Mouse (Mus musculus): ENCODE measurements around the gene Otud1.

The Otud1 gene

GRCm38 (mm10) chr2:19657158-19657874 is at the start of gene Otud1:
Gene Otud1 (plus strand): TSS chr2:19657752.
- WGBS = under 1% methylated on average over 62 of the region's 62 CpGs

DNA sequence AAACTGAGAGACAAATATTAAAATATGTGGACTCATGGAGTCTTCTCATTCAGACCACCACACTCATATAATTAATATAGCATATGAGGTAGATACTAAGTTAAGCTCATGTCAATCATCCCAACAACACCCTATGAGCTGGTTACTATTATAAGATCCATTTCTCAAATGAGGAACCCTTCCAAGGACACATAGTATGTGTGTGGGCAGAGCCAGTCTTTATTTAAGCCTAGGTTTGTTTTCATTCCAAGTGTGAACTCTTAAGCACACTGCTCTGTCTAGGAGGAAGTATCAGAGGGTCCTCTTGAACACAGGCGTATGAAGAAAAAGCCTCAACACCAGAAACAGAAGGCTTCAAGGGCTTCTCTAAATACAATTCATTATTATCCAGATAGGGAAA is 49.7 kb upstream of the Otud1 start:
- 38% methylated on average over 1 of the region's 1 CpGs for WGBS

- WGBS = 40% methylated on average over 3 of the region's 3 CpGs
Measured at GRCm38 (mm10) chr2:19608410-19609073, 49.0 kb upstream of the Otud1 start.

GRCm38 (mm10) chr2:19622041-19622440 is 35.5 kb upstream of the Otud1 start:
- WGBS = 86% methylated on average over 1 of the region's 1 CpGs

- WGBS = 53% methylated on average over 6 of the region's 6 CpGs
Measured at GRCm38 (mm10) chr2:19627044-19627443, 30.5 kb upstream of the Otud1 start.

DNA sequence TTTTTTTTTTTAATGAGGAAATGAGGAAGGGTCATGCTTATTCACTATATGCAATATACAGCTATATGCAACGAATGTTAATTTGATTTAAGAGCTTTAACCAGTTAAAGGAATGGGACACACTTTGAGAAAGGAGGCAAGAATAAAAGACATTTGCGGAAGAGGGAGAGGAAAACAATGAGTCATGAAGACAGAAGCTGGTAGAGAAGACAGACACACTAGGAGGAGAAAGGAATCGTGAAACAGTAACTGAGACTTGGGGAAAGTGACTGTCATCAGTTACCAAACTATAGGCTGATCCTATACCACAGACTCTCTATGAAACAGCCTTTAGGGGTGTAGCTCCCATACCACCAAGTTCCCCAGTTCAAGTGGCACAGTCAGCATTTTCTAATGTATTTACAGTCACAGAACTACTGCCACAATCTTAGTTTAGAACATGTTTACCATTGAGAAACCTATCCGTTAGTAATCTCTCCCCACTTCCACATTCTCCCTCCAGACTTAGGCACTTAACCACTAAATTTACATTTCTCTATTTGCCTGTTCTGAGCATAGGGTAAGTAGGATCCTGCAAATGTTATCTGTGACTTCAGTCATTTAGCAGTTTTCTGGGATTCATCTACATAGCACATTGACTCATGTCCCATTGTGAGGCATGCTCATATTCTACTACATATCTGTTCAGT is 29.5 kb upstream of the Otud1 start:
- 64% methylated on average over 4 of the region's 4 CpGs for WGBS

- 79% methylated on average over 1 of the region's 1 CpGs for WGBS
Measured at GRCm38 (mm10) chr2:19630544-19630943, 27.0 kb upstream of the Otud1 start.

DNA sequence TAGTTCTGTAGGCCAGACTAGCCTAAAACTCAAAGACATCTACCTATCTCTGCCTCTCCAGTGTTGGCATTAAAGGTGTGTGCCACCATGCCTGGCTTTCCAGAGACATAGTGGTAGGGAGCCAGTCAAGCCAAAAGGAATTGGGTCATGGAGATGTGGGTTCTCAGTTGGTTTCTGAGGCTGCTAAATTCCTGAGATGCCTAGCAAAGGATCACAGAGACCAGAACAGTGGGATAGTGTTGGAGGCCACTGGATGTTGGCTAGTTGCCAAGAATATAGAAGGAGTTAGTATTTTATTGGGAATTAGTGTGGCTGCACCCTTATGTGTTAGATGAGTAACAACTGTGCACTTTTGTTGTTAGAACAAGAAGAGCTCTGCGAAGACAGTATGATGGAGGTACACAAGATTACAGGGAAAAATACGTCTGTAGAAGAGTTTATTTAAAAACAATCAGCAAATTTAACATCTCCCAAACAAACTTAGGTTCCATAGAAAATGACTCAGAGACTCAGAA is 24.1 kb upstream of the Otud1 start:
- 60% methylated on average over 2 of the region's 2 CpGs for WGBS

DNA sequence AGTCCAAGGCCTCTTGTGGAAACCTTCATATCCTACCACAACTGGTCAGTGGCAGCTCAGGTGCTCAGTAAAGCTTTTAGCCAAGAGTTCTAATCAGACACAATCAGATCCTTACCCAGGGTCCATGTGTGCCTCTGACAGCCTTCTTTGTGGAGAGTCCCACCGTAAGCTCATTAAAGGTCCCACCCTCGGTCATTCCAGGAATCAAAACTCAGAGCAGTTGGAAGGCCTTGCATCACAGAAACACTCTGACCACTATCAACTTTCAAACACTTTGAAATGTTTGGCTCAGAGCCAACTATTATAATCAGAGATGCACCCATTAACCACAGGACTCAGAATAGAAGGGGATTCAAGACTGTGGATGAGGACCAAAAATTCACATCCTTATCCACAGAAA is 12.4 kb upstream of the Otud1 start:
- 79% methylated on average over 2 of the region's 2 CpGs for WGBS

DNA sequence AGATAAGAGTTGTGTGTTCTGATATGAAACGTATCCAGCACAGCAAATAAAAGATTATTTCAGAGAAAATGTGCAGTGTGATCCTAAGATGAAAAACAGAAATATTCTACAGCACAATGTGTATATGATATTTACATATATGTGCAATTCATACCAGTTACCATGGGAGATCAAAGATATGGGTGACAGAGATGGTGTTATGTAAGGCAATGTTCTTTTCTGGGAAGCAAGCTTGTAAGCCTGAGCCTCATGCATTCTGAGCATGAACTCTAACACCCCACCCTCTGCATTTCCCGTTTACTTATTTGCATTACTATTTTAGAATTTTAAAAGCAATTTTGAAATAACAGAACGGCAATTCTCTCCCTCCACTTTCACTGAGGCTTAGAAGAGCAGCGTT is 11.4 kb upstream of the Otud1 start:
- 43% methylated on average over 4 of the region's 4 CpGs for WGBS

DNA sequence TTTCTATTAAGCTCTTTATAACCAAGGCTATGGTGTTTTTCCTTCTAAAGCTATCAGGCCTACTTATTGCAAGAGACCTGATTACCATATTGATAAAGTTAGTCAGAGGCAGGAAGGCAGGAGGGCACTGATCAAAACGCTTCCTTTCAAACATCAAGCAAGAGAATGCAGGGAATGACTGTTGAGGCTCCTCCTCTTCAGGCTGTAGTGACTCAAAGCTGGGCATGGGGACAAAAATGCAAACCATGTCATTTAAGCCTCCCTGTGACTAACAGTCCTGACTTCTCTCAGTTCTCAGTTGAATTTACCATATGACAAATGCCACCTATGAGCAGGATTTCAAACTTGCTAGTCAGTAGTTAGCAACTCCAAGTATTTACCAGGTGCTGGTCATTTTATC is 10.6 kb upstream of the Otud1 start:
- 33% methylated on average over 1 of the region's 1 CpGs for WGBS

DNA sequence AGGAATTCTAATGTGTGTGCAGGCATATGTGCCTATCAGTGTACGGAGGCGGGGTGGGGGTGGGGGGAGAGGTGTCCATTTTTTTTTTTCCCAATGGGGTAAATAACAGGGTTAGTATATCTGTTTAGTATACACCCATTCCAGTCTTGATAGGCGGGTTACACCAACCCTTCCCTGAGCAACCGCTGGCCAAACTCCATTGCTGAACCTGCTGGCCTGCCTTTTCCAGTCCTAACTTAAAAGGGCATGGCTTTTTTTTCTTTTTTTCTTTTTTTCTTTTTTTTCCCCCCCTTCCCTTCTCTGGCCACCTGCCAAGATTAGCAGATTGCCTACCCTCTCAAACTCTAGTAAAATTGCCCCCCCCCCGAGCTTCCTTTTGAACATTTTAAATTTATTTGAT is 1.1 kb upstream of the Otud1 start:
- WGBS = 53% methylated on average over 5 of the region's 5 CpGs

- WGBS = under 1% methylated on average over 105 of the region's 108 CpGs
Measured at GRCm38 (mm10) chr2:19657881-19658589, 483 bp downstream of the Otud1 start.

- 2% methylated on average over 49 of the region's 49 CpGs for WGBS
Measured at GRCm38 (mm10) chr2:19658661-19659384, 1.3 kb downstream of the Otud1 start.

DNA sequence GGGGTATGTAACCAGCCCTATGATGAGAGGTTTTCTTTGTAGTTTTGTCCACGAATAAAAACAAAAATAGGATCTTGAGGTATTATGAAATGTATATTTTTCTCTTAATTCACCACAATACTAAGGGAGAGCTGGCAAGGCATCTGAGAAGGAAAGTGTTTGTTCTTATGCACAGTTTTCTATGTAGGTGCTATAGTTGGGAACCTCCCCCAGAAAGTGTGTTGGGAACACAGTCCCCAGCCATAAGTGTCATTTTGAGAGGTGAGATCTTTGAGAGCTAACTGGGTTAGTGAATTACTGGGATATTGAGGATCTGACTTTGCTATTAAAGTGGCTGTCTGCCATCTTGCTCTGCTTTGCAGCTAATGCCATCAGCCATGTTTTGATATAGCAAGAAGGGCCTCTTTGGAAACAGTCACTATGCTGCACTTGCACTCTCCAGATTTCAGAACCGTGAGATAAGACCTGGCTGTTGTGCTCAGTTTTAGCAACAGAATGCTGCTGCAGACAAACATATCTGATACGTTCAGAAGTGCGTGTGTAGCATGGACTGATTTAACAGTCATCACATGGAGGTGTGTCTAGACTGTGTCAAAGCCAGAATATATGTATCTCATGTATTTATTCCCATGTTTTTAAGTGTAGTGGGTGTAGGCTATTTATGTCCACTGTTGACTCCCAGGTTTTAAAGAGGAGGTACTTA is 5.7 kb downstream of the Otud1 start:
- WGBS = 58% methylated on average over 4 of the region's 4 CpGs

GRCm38 (mm10) chr2:19664147-19664546 is 6.6 kb downstream of the Otud1 start:
- WGBS = 63% methylated on average over 6 of the region's 6 CpGs

- WGBS = 56% methylated on average over 7 of the region's 7 CpGs
Measured at GRCm38 (mm10) chr2:19664555-19665475, 7.3 kb downstream of the Otud1 start.

GRCm38 (mm10) chr2:19665841-19666240 is 8.3 kb downstream of the Otud1 start:
- 51% methylated on average over 3 of the region's 3 CpGs for WGBS

DNA sequence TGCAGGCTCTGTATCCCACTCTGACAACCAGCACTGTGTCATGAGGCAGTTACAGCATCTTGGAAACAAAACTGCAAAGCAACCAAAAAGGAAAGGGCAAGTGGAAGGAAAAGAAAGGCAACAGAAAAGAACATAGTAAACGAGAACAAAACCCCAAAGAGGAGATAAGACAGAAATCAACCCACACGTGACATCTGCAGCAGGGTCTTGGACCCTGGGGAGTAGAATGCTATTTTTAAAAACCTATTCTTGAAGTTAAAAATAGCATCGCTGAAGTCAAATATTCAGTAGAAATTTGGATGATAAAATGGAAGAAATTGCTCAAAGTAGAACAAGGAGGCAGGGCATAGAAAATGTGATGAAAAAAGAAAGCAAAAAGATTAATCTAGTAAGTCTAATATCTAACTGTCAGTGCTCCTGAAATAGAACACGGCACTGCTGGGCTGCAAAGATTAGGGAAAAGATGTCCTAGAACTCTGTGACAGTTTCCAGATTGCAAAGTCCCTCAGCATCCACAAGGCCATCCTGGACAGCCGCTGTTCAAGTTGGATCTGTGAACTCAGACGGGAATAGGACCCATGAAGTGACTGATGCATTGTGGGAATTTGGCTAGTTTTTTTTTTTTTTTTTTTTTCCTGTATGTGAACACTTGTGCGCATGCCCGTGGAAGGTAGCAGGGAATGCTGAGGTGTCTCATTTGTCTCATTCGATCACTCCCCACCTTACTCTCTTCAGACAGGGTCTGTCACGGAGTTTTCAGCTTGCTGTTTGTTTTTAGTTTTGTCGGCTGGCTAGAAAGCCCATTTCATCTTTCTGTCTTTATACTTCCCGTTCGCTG is 13.5 kb downstream of the Otud1 start:
- 78% methylated on average over 13 of the region's 13 CpGs for WGBS
